Mouse (Mus musculus): ENCODE data around the gene Slc25a23.
A peak's percentile ranks its signal among the peaks of the same experiment; 100 is the strongest.

The Slc25a23 gene

GRCm38 (mm10) chr17:57059486-57059977, at the start of gene Slc25a23:
Gene Slc25a23, minus strand, starts transcription at chr17:57059863.
- DNase-seq (ENCODE audit: low spot score), result peak; percentile 61

- DNase-seq (ENCODE audit: low spot score), result no peak
Measured at GRCm38 (mm10) chr17:57108666-57109171, 49.1 kb upstream of the Slc25a23 start.

- DNase-seq (ENCODE audit: low spot score), result no peak
Measured at GRCm38 (mm10) chr17:57108040-57108665, 48.5 kb upstream of the Slc25a23 start.

DNA sequence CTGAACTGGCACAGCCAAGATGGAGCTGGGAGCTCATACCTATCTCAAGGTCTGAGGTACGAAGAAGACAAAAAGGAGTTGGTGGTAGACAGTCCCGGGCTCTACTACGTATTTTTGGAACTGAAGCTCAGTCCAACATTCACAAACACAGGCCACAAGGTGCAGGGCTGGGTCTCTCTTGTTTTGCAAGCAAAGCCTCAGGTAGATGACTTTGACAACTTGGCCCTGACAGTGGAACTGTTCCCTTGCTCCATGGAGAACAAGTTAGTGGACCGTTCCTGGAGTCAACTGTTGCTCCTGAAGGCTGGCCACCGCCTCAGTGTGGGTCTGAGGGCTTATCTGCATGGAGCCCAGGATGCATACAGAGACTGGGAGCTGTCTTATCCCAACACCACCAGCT, 47.4 kb upstream of the Slc25a23 start:
- no peak for DNase-seq (ENCODE audit: low spot score)

- DNase-seq (ENCODE audit: low spot score), result no peak
Measured at GRCm38 (mm10) chr17:57106035-57106368, 46.3 kb upstream of the Slc25a23 start.

DNA sequence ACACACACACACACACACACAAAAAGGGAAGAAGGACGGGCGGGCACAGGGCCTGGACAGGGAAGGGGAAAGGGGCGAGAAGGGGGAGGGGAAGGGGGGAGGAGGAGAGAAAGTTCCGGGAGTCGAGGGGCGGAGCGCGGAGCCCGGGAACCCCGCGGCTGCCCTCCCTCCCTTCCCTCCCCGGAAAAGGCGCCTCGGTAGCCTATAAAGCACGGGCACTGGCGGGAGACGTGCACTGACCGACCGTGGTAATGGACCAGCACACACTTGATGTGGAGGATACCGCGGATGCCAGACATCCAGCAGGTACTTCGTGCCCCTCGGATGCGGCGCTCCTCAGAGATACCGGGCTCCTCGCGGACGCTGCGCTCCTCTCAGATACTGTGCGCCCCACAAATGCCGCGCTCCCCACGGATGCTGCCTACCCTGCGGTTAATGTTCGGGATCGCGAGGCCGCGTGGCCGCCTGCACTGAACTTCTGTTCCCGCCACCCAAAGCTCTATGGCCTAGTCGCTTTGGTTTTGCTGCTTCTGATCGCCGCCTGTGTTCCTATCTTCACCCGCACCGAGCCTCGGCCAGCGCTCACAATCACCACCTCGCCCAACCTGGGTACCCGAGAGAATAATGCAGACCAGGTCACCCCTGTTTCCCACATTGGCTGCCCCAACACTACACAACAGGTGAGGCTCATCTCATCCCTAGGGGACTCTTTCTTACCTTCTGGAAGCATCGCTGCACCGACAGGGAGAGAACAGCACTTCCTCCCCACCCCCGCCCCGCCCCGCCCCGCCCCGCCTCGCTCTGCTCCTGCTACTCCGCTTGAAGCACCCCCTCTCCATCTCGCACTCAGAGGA, 45.7 kb upstream of the Slc25a23 start, which contains the start of gene Tnfsf9:
Gene Tnfsf9 (plus strand): TSS at position 145 of the 854 bp plus-strand sequence.
- no peak for DNase-seq (ENCODE audit: low spot score)

DNA sequence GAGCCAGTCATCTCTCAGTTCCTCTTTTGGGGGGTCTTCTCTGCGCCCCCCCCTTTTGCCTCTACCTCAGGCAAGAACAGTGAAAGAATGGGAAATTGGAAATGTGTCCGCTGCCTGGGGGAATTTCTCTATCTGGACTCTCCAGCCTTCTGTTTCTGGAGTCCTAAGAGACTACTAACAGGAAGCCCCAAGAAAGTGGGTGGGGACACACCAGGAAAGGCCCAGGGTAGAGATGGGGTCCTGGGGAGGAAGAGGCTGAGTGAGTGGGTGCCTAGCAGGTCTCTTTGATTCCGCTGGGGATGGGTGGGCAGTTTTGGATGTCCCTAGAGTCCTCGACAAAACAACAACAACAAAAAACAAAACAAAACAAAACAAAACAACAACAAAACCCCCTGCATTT, 44.8 kb upstream of the Slc25a23 start:
- DNase-seq (ENCODE audit: low spot score), result no peak

DNA sequence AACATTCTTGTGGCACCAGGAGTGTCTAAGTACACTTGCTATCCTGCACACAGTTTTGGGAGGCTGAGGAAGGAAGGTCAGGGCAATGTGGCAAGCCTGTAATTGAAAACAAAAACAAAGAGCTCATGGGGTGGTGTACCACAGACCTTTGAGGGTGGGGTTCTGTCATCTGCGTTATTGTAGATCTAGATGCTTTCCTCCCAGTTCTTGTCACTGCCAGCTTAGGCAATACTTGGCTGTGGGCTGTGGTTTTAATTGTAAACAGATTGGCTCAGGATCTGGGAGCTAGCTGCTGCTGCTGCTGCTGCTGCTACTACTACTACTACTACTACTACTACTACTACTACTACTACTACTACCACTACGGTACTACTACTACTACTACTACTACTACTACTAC, 42.6 kb upstream of the Slc25a23 start:
- no peak for DNase-seq (ENCODE audit: low spot score)

GRCm38 (mm10) chr17:57099629-57100325, 40.1 kb upstream of the Slc25a23 start:
- DNase-seq (ENCODE audit: low spot score), result no peak

DNA sequence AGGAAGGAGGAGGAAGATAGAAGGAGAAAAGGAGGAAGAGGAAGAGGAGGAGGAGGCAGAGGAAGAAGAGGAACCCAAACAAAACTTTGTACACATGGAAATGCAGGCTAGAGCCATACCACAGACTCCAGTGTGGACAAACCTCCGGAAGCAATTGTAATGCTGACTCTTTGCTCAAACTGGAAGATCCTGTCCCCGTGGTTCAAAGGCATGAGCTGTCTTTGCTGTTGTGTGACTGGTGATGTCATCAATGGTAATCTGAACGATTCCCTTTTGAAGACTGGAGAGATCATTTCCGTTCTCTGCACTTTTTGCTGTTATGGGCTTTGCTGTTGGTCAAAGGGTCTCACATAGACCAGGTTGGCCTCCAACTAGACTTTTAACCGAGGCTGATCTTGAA, 38.7 kb upstream of the Slc25a23 start:
- DNase-seq (ENCODE audit: low spot score), result no peak

DNA sequence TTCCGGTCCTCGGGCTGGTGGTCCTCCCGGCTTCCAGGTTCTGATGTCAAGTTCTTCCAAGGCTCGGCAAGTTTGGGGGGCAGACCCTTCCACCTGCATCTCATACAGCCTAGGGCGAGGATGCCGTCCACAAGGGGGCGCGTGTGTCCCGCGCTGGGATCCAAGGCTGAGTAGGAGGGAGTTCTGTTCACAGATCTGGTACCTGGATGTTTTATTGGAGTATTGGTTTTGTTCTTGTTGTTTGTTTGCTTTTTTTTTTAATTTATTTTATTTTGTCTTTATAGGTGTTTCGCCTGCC, 36.9 kb upstream of the Slc25a23 start:
- DNase-seq (ENCODE audit: low spot score), result peak; percentile 78

DNA sequence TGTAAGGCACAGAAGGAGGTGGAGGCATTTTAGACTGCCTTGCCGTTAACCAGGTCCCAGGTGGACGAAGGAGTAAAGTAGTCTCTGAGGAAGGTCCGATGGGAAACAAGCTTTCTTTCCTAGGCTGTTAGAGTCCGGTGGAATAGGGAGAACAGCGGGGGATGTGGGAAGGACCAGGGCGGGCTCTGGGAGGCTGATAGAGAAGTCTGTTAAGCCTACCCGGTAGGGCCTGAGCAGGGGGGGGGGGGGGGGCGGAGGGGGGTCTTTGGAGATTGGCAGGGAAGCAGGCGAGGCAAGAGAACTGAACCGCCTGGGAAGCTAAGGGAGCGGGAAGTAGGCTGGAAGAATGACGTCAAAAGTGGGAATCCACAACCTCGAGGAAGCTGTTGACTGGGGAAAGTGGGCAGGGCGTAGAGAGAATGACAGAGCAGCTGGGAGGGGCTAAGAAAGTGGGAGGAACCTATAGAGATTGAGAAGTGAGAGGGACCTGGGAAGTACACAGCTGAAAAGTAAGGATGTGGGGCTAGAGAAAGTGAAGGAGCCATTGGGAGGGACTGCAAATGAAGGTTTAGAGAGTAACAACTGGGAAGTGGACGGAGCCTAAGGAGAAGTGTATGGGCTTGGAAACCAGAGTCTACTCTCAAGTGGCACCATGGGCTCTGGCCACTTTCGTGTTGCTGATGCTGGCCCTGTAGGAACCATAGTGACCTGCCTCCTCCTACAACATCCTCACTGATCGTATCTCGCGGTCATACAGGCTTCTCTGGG, 36.4 kb upstream of the Slc25a23 start:
- DNase-seq (ENCODE audit: low spot score), result peak; percentile 20

- no peak for DNase-seq (ENCODE audit: low spot score)
Measured at GRCm38 (mm10) chr17:57094222-57094621, 34.6 kb upstream of the Slc25a23 start.

- DNase-seq (ENCODE audit: low spot score), result no peak
Measured at GRCm38 (mm10) chr17:57087049-57087832, 27.6 kb upstream of the Slc25a23 start, which contains the start of gene Tubb4a. Gene Tubb4a, minus strand, starts transcription at chr17:57087782.

GRCm38 (mm10) chr17:57085970-57086757, 26.5 kb upstream of the Slc25a23 start:
- DNase-seq (ENCODE audit: low spot score), result no peak

- no peak for DNase-seq (ENCODE audit: low spot score)
Measured at GRCm38 (mm10) chr17:57082481-57082880, 22.8 kb upstream of the Slc25a23 start.

DNA sequence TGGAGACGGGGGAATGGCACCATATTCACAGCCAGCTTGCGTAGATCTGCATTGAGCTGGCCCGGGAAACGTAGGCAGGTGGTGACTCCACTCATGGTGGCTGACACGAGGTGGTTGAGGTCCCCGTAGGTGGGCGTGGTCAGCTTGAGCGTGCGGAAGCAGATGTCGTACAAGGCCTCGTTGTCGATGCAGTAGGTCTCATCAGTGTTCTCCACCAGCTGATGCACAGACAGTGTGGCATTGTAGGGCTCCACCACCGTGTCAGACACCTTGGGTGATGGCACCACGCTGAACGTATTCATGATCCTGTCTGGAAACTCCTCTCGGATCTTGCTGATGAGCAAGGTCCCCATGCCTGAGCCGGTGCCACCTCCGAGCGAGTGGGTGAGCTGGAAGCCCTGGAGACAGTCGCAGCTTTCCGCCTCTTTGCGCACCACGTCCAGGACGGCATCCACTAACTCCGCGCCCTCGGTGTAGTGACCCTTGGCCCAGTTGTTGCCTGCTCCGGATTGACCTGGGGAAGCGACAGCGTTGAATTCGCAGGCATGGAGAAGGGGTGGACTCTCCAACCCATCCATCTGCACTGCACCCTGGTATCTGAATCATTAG, 21.7 kb upstream of the Slc25a23 start:
- no peak for DNase-seq (ENCODE audit: low spot score)

- no peak for DNase-seq (ENCODE audit: low spot score)
Measured at GRCm38 (mm10) chr17:57079919-57080318, 20.3 kb upstream of the Slc25a23 start.

DNA sequence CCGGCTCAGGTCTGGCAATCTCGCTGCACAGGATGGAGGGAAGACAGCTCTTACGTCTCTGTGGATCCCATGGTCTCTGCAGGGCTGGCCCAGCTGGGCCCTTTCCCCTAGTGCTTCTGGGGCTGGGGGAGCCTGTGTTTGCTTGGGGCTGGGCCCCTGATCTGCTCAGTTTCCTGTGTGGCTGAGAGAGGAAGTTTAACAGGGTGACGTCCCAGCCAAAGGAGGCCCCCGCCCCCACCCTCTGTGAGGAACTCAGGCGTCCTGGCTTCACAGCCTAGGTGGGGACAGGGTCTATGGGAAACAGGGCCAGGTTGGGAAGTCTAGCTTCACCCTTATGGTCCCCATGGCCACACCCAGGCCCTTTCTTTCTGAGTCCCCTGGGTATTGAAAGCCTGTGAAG, 18.7 kb upstream of the Slc25a23 start, which contains the start of gene Dennd1c:
Gene Dennd1c (minus strand): TSS at position 179 of the 400 bp plus-strand sequence.
- no peak for DNase-seq (ENCODE audit: low spot score)

GRCm38 (mm10) chr17:57076916-57077315, 17.3 kb upstream of the Slc25a23 start:
- no peak for DNase-seq (ENCODE audit: low spot score)

Data from ovary, postnatal 14 days (tissue).